Mouse (Mus musculus): ENCODE measurements around the gene Gm16253. TPM values are rescaled to one million over a fixed set of nuclear protein-coding genes. Genes with fewer than 3 reads are reported as not detected.

Gm16253 gene
- polyA plus RNA-seq, 1 experiment from 2014 or later: 1.0 TPM

GRCm38 (mm10) chr3:96566661-96567450, 9.9 kb upstream of the Gm16253 start:
- Histone ChIP-seq H3K9me3 (ENCODE audit: control insufficient read depth, low read length) (no peaks in the 10 kb centered on the region), H3K27ac (ENCODE audit: low read depth, low read length) (no peak overlapping the region), H3K9ac (ENCODE audit: low read depth, low read length) (no peak overlapping the region), H3K4me1 (replicated peaks; ENCODE audit: control insufficient read depth, insufficient read depth, low read length) (peaks cover 20% of the 10 kb centered on the region), H3K4me3 (ENCODE audit: low read depth, low read length) (no peak overlapping the region), H3K27me3 (replicated peaks; ENCODE audit: control insufficient read depth, insufficient read depth, low read length) (no peaks in the 10 kb centered on the region), H3K4me2 (no peak overlapping the region), H3K36me3 (ENCODE audit: control insufficient read depth, insufficient read depth, low read length) (no peaks in the 10 kb centered on the region)
- 77% methylated on average over 8 of the region's 8 CpGs for WGBS
- DNase-seq (ENCODE audit: low spot score): no peak
- ATAC-seq (replicated peaks; ENCODE audit: low FRiP score): no peak

GRCm38 (mm10) chr3:96568605-96569004, 8.2 kb upstream of the Gm16253 start:
- Histone ChIP-seq H3K36me3 (ENCODE audit: control insufficient read depth, insufficient read depth, low read length) (no peaks in the 10 kb centered on the region), H3K9me3 (ENCODE audit: control insufficient read depth, low read length) (no peaks in the 10 kb centered on the region), H3K4me3 (ENCODE audit: low read depth, low read length) (no peak overlapping the region), H3K27me3 (replicated peaks; ENCODE audit: control insufficient read depth, insufficient read depth, low read length) (no peaks in the 10 kb centered on the region), H3K9ac (ENCODE audit: low read depth, low read length) (no peak overlapping the region), H3K4me2 (no peak overlapping the region), H3K27ac (ENCODE audit: low read depth, low read length) (no peak overlapping the region), H3K4me1 (replicated peaks; ENCODE audit: control insufficient read depth, insufficient read depth, low read length) (peaks cover 21% of the 10 kb centered on the region)
- ATAC-seq (replicated peaks; ENCODE audit: low FRiP score) (no peak), DNase-seq (ENCODE audit: low spot score) (no peak)
- 79% methylated on average over 8 of the region's 8 CpGs for WGBS

- H3K4me1 ChIP-seq (replicated peaks; ENCODE audit: control insufficient read depth, insufficient read depth, low read length): peaks cover 25% of the 10 kb centered on the region
- 92% methylated on average over 13 of the region's 13 CpGs for WGBS
These were observed 7.3 kb upstream of the Gm16253 start for GRCm38 (mm10) chr3:96569506-96569905.

GRCm38 (mm10) chr3:96569966-96570605, 6.7 kb upstream of the Gm16253 start:
- H3K9me3 ChIP-seq (ENCODE audit: control insufficient read depth, low read length): no peaks in the 10 kb centered on the region
- no peak overlapping the region for H3K4me2 ChIP-seq
- no peak overlapping the region for H3K4me3 ChIP-seq (ENCODE audit: low read depth, low read length)
- H3K27ac ChIP-seq (ENCODE audit: low read depth, low read length): peak overlapping the region; percentile 34; the same call in 1 of the 2 replicates
- 84% methylated on average over 11 of the region's 11 CpGs for WGBS
- H3K9ac ChIP-seq (ENCODE audit: low read depth, low read length): no peak overlapping the region
- DNase-seq (ENCODE audit: low spot score): no peak
- no peak for ATAC-seq (replicated peaks; ENCODE audit: low FRiP score)
- no peaks in the 10 kb centered on the region for H3K36me3 ChIP-seq (ENCODE audit: control insufficient read depth, insufficient read depth, low read length)
- H3K27me3 ChIP-seq (replicated peaks; ENCODE audit: control insufficient read depth, insufficient read depth, low read length): no peaks in the 10 kb centered on the region
- peaks cover 22% of the 10 kb centered on the region for H3K4me1 ChIP-seq (replicated peaks; ENCODE audit: control insufficient read depth, insufficient read depth, low read length)

More at GRCm38 (mm10) chr3:96569506-96569905, 7.3 kb upstream of the Gm16253 start:
- no peak for ATAC-seq (replicated peaks; ENCODE audit: low FRiP score)
- Histone ChIP-seq H3K27ac (ENCODE audit: low read depth, low read length) (no peak overlapping the region), H3K4me2 (no peak overlapping the region), H3K27me3 (replicated peaks; ENCODE audit: control insufficient read depth, insufficient read depth, low read length) (no peaks in the 10 kb centered on the region), H3K36me3 (ENCODE audit: control insufficient read depth, insufficient read depth, low read length) (no peaks in the 10 kb centered on the region), H3K4me3 (ENCODE audit: low read depth, low read length) (no peak overlapping the region), H3K9ac (ENCODE audit: low read depth, low read length) (no peak overlapping the region), H3K9me3 (ENCODE audit: control insufficient read depth, low read length) (no peaks in the 10 kb centered on the region)
- no peak for DNase-seq (ENCODE audit: low spot score)

- Histone ChIP-seq H3K4me3 (ENCODE audit: low read depth, low read length) (no peak overlapping the region), H3K9ac (ENCODE audit: low read depth, low read length) (no peak overlapping the region), H3K27me3 (replicated peaks; ENCODE audit: control insufficient read depth, insufficient read depth, low read length) (no peaks in the 10 kb centered on the region), H3K36me3 (ENCODE audit: control insufficient read depth, insufficient read depth, low read length) (no peaks in the 10 kb centered on the region), H3K4me1 (replicated peaks; ENCODE audit: control insufficient read depth, insufficient read depth, low read length) (peaks cover 22% of the 10 kb centered on the region), H3K4me2 (no peak overlapping the region), H3K9me3 (ENCODE audit: control insufficient read depth, low read length) (no peaks in the 10 kb centered on the region), H3K27ac (ENCODE audit: low read depth, low read length) (peak overlapping the region; percentile 34; the same call in 1 of the 2 replicates)
- 58% methylated on average over 7 of the region's 7 CpGs for WGBS
- DNase-seq (ENCODE audit: low spot score) (no peak), ATAC-seq (replicated peaks; ENCODE audit: low FRiP score) (no peak)
These were observed 6.1 kb upstream of the Gm16253 start for GRCm38 (mm10) chr3:96570643-96571042.

- H3K4me1 ChIP-seq (replicated peaks; ENCODE audit: control insufficient read depth, insufficient read depth, low read length): peaks cover 25% of the 10 kb centered on the region
- H3K9me3 ChIP-seq (ENCODE audit: control insufficient read depth, low read length): no peaks in the 10 kb centered on the region
- H3K27ac ChIP-seq (ENCODE audit: low read depth, low read length): no peak overlapping the region
- WGBS: 62% methylated on average over 2 of the region's 2 CpGs
- H3K9ac ChIP-seq (ENCODE audit: low read depth, low read length): no peak overlapping the region
- H3K4me2 ChIP-seq: no peak overlapping the region
- H3K27me3 ChIP-seq (replicated peaks; ENCODE audit: control insufficient read depth, insufficient read depth, low read length): no peaks in the 10 kb centered on the region
- H3K4me3 ChIP-seq (ENCODE audit: low read depth, low read length): no peak overlapping the region
- DNase-seq (ENCODE audit: low spot score) (no peak), ATAC-seq (replicated peaks; ENCODE audit: low FRiP score) (no peak)
- H3K36me3 ChIP-seq (ENCODE audit: control insufficient read depth, insufficient read depth, low read length): no peaks in the 10 kb centered on the region
These were observed 5.4 kb upstream of the Gm16253 start for GRCm38 (mm10) chr3:96571336-96571735.

GRCm38 (mm10) chr3:96571896-96572698, 4.7 kb upstream of the Gm16253 start:
- peak overlapping the region; percentile 38 for H3K27ac ChIP-seq (ENCODE audit: low read depth, low read length)
- ATAC-seq (replicated peaks; ENCODE audit: low FRiP score) (no peak), DNase-seq (ENCODE audit: low spot score) (no peak)
- no peak overlapping the region for H3K4me3 ChIP-seq (ENCODE audit: low read depth, low read length)
- H3K27me3 ChIP-seq (replicated peaks; ENCODE audit: control insufficient read depth, insufficient read depth, low read length): no peaks in the 10 kb centered on the region
- 0 out of 2 replicates have a peak overlapping the region, but pooled peaks have one; percentile 20 for H3K9ac ChIP-seq (ENCODE audit: low read depth, low read length)
- H3K9me3 ChIP-seq (ENCODE audit: control insufficient read depth, low read length): no peaks in the 10 kb centered on the region
- 59% methylated on average over 16 of the region's 16 CpGs for WGBS
- H3K4me2 ChIP-seq: no peak overlapping the region
- no peaks in the 10 kb centered on the region for H3K36me3 ChIP-seq (ENCODE audit: control insufficient read depth, insufficient read depth, low read length)
- H3K4me1 ChIP-seq (replicated peaks; ENCODE audit: control insufficient read depth, insufficient read depth, low read length): peaks cover 32% of the 10 kb centered on the region

GRCm38 (mm10) chr3:96573611-96574511, 2.9 kb upstream of the Gm16253 start:
- no peaks in the 10 kb centered on the region for H3K9me3 ChIP-seq (ENCODE audit: control insufficient read depth, low read length)
- H3K4me1 ChIP-seq (replicated peaks; ENCODE audit: control insufficient read depth, insufficient read depth, low read length): peaks cover 34% of the 10 kb centered on the region
- H3K27me3 ChIP-seq (replicated peaks; ENCODE audit: control insufficient read depth, insufficient read depth, low read length): no peaks in the 10 kb centered on the region
- no peak for DNase-seq (ENCODE audit: low spot score)
- no peak for ATAC-seq (replicated peaks; ENCODE audit: low FRiP score)
- H3K4me2 ChIP-seq: no peak overlapping the region
- WGBS: 59% methylated on average over 19 of the region's 19 CpGs
- H3K4me3 ChIP-seq (ENCODE audit: low read depth, low read length): no peak overlapping the region
- H3K36me3 ChIP-seq (ENCODE audit: control insufficient read depth, insufficient read depth, low read length): no peaks in the 10 kb centered on the region
- no peak overlapping the region; the same call in 1 of the 2 replicates for H3K27ac ChIP-seq (ENCODE audit: low read depth, low read length)
- no peak overlapping the region for H3K9ac ChIP-seq (ENCODE audit: low read depth, low read length)
